13 mouse cellular contexts compared by ENCODE assay signal in genomic region chr7:120869883-120870282, GRCm38 (mm10). TPM values are rescaled to one million over a fixed set of nuclear protein-coding genes. Genes with fewer than 3 reads are reported as not detected.
DNase-seq lines count a peak whose midpoint lies in the region; ATAC-seq and TF ChIP-seq lines count a peak whose summit lies in the region.
"Had no signal": no experiment of that assay in that cellular context is flagged by ENCODE, and none has a peak within 500 bp of the region (broad histone marks: within the 10 kb centered on the region; RNA-seq: fewer than 3 reads in every experiment).

No protein-coding gene starts in this region.

- H3K27ac ChIP-seq in heart, embryonic 16.5 days (ENCODE audit: low read length): peak overlapping the region; percentile 85
- H3K27ac ChIP-seq in lung, embryonic 15.5 days: peak overlapping the region; percentile 88
- peak overlapping the region; percentile 35; the same call in 1 of the 2 replicates for H3K27ac ChIP-seq in cortical plate, adult 2 months (ENCODE audit: insufficient read depth, low read length)
- peak overlapping the region; percentile 96 for H3K27ac ChIP-seq in liver, embryonic 15.5 days (replicated peaks)

- peaks cover 41% of the 10 kb centered on the region for H3K4me1 ChIP-seq in heart, embryonic 16.5 days (ENCODE audit: control insufficient read depth, insufficient read depth, low read length)
- H3K4me1 ChIP-seq in lung, embryonic 15.5 days: peaks cover 51% of the 10 kb centered on the region
- peaks cover 8% of the 10 kb centered on the region for H3K4me1 ChIP-seq in cortical plate, adult 2 months (ENCODE audit: control insufficient read depth, insufficient read depth, low read length)
- H3K4me1 ChIP-seq in liver, embryonic 15.5 days (replicated peaks): peaks cover 93% of the 10 kb centered on the region

- TF ChIP-seq POLR2A in cortical plate, adult 2 months (IDR thresholded peaks at IDR 0.05; ENCODE audit: extremely low read depth, insufficient read depth, low read length): no peak

- no peak overlapping the region for H3K4me3 ChIP-seq in heart, embryonic 16.5 days (ENCODE audit: low read length)
- H3K4me3 ChIP-seq in lung, embryonic 15.5 days: no peak overlapping the region
- H3K4me3 ChIP-seq in cortical plate, adult 2 months (ENCODE audit: insufficient read depth, low read length): no peak overlapping the region
- H3K4me3 ChIP-seq in liver, embryonic 15.5 days (replicated peaks): no peak overlapping the region

- peak overlapping the region; percentile 56 for H3K9ac ChIP-seq in heart, embryonic 16.5 days (ENCODE audit: low read length)
- peak overlapping the region; percentile 19; the same call in 1 of the 2 replicates for H3K9ac ChIP-seq in lung, embryonic 15.5 days
- H3K9ac ChIP-seq in liver, embryonic 15.5 days: no peak overlapping the region

- peak; percentile 35; the same call in 1 of the 2 replicates for ATAC-seq in heart, embryonic 16.5 days (replicated peaks; ENCODE audit: extremely low read depth, insufficient read depth, low FRiP score)
- ATAC-seq in lung, embryonic 15.5 days (ENCODE audit: borderline replicate concordance, extremely low read depth, low FRiP score, low TSS enrichment): peak; percentile 72
- ATAC-seq in liver, embryonic 15.5 days (ENCODE audit: insufficient read depth): no peak

- peak overlapping the region; percentile 29; the same call in 1 of the 2 replicates for H3K4me2 ChIP-seq in heart, embryonic 16.5 days (ENCODE audit: low read depth, low read length)
- peak overlapping the region; percentile 29; the same call in 1 of the 2 replicates for H3K4me2 ChIP-seq in lung, embryonic 15.5 days
- H3K4me2 ChIP-seq in liver, embryonic 15.5 days: no peak overlapping the region

- DNase-seq in heart, adult 8-10 months (ENCODE audit: low spot score): no peak
- DNase-seq in lung, postnatal 36 days: no peak
- no peak for DNase-seq in natural killer cell, adult 2 months (ENCODE audit: low spot score in 2 of 2)
- DNase-seq in cerebellum, postnatal 10 days: no peak
- DNase-seq: gastrocnemius, postnatal 25 days; kidney, adult 9 months; left cerebral cortex, postnatal 4 days; thymus, adult 2 months had no signal

- H3K9me3 ChIP-seq in heart, embryonic 16.5 days (replicated peaks; ENCODE audit: control insufficient read depth, low read length): no peaks in the 10 kb centered on the region
- no peaks in the 10 kb centered on the region for H3K9me3 ChIP-seq in lung, embryonic 15.5 days
- H3K9me3 ChIP-seq in liver, embryonic 15.5 days (replicated peaks): no peaks in the 10 kb centered on the region

- no peaks in the 10 kb centered on the region for H3K36me3 ChIP-seq in heart, embryonic 16.5 days (ENCODE audit: control insufficient read depth, insufficient read depth)
- no peaks in the 10 kb centered on the region for H3K36me3 ChIP-seq in lung, embryonic 15.5 days
- peaks cover 54% of the 10 kb centered on the region for H3K36me3 ChIP-seq in liver, embryonic 15.5 days (replicated peaks)

- WGBS in heart, embryonic 16.5 days: 19% methylated on average over 5 of the region's 5 CpGs
- 26% methylated on average over 5 of the region's 5 CpGs for WGBS in lung, embryonic 15.5 days
- 57% methylated on average over 5 of the region's 5 CpGs for WGBS in liver, embryonic 15.5 days (ENCODE audit: insufficient replicate concordance)

- H3K27me3 ChIP-seq in heart, embryonic 16.5 days (ENCODE audit: control insufficient read depth, insufficient read depth, low read length): no peaks in the 10 kb centered on the region
- no peaks in the 10 kb centered on the region for H3K27me3 ChIP-seq in lung, embryonic 15.5 days
- no peaks in the 10 kb centered on the region for H3K27me3 ChIP-seq in liver, embryonic 15.5 days
- H3K27me3 ChIP-seq: CH12.LX had no signal

- TF ChIP-seq CTCF in cortical plate, adult 2 months (IDR thresholded peaks at IDR 0.05; ENCODE audit: extremely low read depth, insufficient read depth, low read length): no peak

RNA-seq across cellular contexts. Expression of gene Eef2k, which starts 27.3 kb away (rescaled TPM):
- 35.8 and 42.5 TPM in 2 replicates for polyA plus RNA-seq in heart, embryonic 16.5 days (2015; fragmentation: Nextera tagmentation; extraction: Ambion mirVana)
- total RNA-seq in heart, adult 8-10 months (2022): 10 to 100 TPM; 23.0 to 42.1 (median 30.7) TPM
- polyA plus RNA-seq in lung, embryonic 15.5 days (2015; fragmentation: Nextera tagmentation; extraction: Ambion mirVana): 35.5 and 42.1 TPM in 2 replicates
- polyA plus RNA-seq in cortical plate, adult 2 months (2012; rRNA removed): 33.8 and 36.2 TPM in 2 replicates
- polyA plus RNA-seq in liver, embryonic 15.5 days (2015; fragmentation: Nextera tagmentation; extraction: Ambion mirVana): 42.8 and 50.4 TPM in 2 replicates

RNA-seq across cellular contexts. Expression of gene Polr3e, which starts 47.7 kb away (rescaled TPM):
- 21.4 and 22.1 TPM in 2 replicates for polyA plus RNA-seq in heart, embryonic 16.5 days (2015; fragmentation: Nextera tagmentation; extraction: Ambion mirVana)
- total RNA-seq in heart, adult 8-10 months (2022): 1 to 10 TPM; 7.9 to 9.5 (median 8.6) TPM
- polyA plus RNA-seq in lung, embryonic 15.5 days (2015; fragmentation: Nextera tagmentation; extraction: Ambion mirVana): 33.3 and 34.0 TPM in 2 replicates
- polyA plus RNA-seq in cortical plate, adult 2 months (2012; rRNA removed): 25.9 and 28.0 TPM in 2 replicates
- 12.8 and 13.4 TPM in 2 replicates for polyA plus RNA-seq in liver, embryonic 15.5 days (2015; fragmentation: Nextera tagmentation; extraction: Ambion mirVana)

RNA-seq across cellular contexts. Expression of gene Gm5737, which starts 57.7 kb away (rescaled TPM):
- not detected in 2 replicates for polyA plus RNA-seq in heart, embryonic 16.5 days (2015; fragmentation: Nextera tagmentation; extraction: Ambion mirVana)
- not detected for total RNA-seq in heart, adult 8-10 months (2022)
- polyA plus RNA-seq in lung, embryonic 15.5 days (2015; fragmentation: Nextera tagmentation; extraction: Ambion mirVana): not detected in 2 replicates
- not detected in 2 replicates for polyA plus RNA-seq in cortical plate, adult 2 months (2012; rRNA removed)
- polyA plus RNA-seq in liver, embryonic 15.5 days (2015; fragmentation: Nextera tagmentation; extraction: Ambion mirVana): not detected in 2 replicates
- total RNA-seq: CH12.LX had no signal

Comparison
In these comparisons a context has a peak if more than half of its experiments do, and no peak if none do; other contexts are left out.
1. H3K27ac ChIP-seq: peak in every context shown above with its lines; median percentile 96 in liver, embryonic 15.5 days; 88 in lung, embryonic 15.5 days; 85 in heart, embryonic 16.5 days; 35 in cortical plate, adult 2 months.